Mouse (Mus musculus) forebrain, embryonic 11.5 days (tissue): ENCODE measurements at regions not wholly inside any gene's neighbourhood (a gene's known extent, or its start where the extent isn't known, plus 50 kb on each side); places are given as distances from the start of the nearest gene placed in this dataset.

Experiments
- ATAC-seq: fragments of 200-750 bp; cut with Nextera tagmentation; replicated peaks from 2 replicates; pipeline ENCODE4 v1.8.0; 2017; ENCODE audit warnings: moderate TSS enrichment; ENCODE audit not compliant: low FRiP score
- DNase-seq: peaks from one replicate; pipeline ENCODE4 v3.0.0-alpha.2; 2017; ENCODE audit warnings: low spot score
- H3K27ac ChIP-seq: fragments of 300-500 bp; sonication (generic); 2 replicates; pipeline ENCODE4 v1.5.1; 2014; ENCODE audit warnings: low read depth, low read length
- H3K27me3 ChIP-seq: fragments of 300-500 bp; sonication (generic); 2 replicates; pipeline ENCODE4 v1.6.1; 2014; ENCODE audit warnings: mild to moderate bottlenecking, low read length, mixed read lengths; ENCODE audit not compliant: control insufficient read depth, insufficient read depth
- H3K36me3 ChIP-seq: fragments of 300-500 bp; sonication (generic); 2 replicates; pipeline ENCODE4 v1.6.1; 2014; ENCODE audit warnings: mild to moderate bottlenecking, low read length, moderate library complexity, mixed read lengths; ENCODE audit not compliant: control insufficient read depth, insufficient read depth
- H3K4me1 ChIP-seq: fragments of 300-500 bp; sonication (generic); replicated peaks from 2 replicates; pipeline ENCODE4 v1.6.1; 2014; ENCODE audit warnings: low read length, mixed read lengths; ENCODE audit not compliant: control insufficient read depth, insufficient read depth
- H3K4me2 ChIP-seq: fragments of 300-500 bp; sonication (generic); 2 replicates; pipeline ENCODE4 v1.6.1; 2014; ENCODE audit warnings: low read depth, mild to moderate bottlenecking, low read length, moderate library complexity, mixed read lengths; ENCODE audit not compliant: severe bottlenecking
- H3K4me3 ChIP-seq: fragments of 300-500 bp; sonication (generic); 2 replicates; pipeline ENCODE4 v1.5.1; 2014; ENCODE audit warnings: low read depth, low read length
- H3K9ac ChIP-seq: fragments of 300-500 bp; sonication (generic); 2 replicates; pipeline ENCODE4 v1.6.1; 2014; ENCODE audit warnings: low read length
- H3K9me3 ChIP-seq: fragments of 300-500 bp; sonication (generic); 2 replicates; pipeline ENCODE4 v1.6.1; 2016; ENCODE audit warnings: low read length, mixed read lengths; ENCODE audit not compliant: control insufficient read depth
- WGBS: fragments of 180-500 bp; shearing (Covaris S2); extraction: QIAGEN DNeasy Blood & Tissue Kit; methylation state at CpG from one replicate; pipeline ENCODE4 v1.1.7; 2014; 5-methylcytosine and 5-hydroxymethylcytosine counted together

- H3K4me1 ChIP-seq: no peaks in the 10 kb centered on the region
- no peak for DNase-seq
- no peaks in the 10 kb centered on the region for H3K9me3 ChIP-seq
- 81% methylated on average over 4 of the region's 4 CpGs for WGBS
- H3K27ac ChIP-seq: no peak overlapping the region
- no peaks in the 10 kb centered on the region for H3K36me3 ChIP-seq
- H3K4me2 ChIP-seq: no peak overlapping the region
- no peak overlapping the region for H3K4me3 ChIP-seq
- no peak overlapping the region for H3K9ac ChIP-seq
- no peaks in the 10 kb centered on the region for H3K27me3 ChIP-seq
- ATAC-seq: no peak
Measured at GRCm38 (mm10) chr13:101605051-101605450, 163.0 kb downstream of the Pik3r1 start.

- DNase-seq (no peak), ATAC-seq (no peak)
- no peak overlapping the region for H3K4me2 ChIP-seq
- no peaks in the 10 kb centered on the region for H3K27me3 ChIP-seq
- no peaks in the 10 kb centered on the region for H3K4me1 ChIP-seq
- H3K27ac ChIP-seq: no peak overlapping the region
- H3K9ac ChIP-seq: no peak overlapping the region
- no peaks in the 10 kb centered on the region for H3K9me3 ChIP-seq
- H3K4me3 ChIP-seq: no peak overlapping the region
- WGBS: 90% methylated on average over 7 of the region's 7 CpGs
- no peaks in the 10 kb centered on the region for H3K36me3 ChIP-seq
Measured at GRCm38 (mm10) chr13:101598126-101598485, 169.9 kb downstream of the Pik3r1 start.

DNA sequence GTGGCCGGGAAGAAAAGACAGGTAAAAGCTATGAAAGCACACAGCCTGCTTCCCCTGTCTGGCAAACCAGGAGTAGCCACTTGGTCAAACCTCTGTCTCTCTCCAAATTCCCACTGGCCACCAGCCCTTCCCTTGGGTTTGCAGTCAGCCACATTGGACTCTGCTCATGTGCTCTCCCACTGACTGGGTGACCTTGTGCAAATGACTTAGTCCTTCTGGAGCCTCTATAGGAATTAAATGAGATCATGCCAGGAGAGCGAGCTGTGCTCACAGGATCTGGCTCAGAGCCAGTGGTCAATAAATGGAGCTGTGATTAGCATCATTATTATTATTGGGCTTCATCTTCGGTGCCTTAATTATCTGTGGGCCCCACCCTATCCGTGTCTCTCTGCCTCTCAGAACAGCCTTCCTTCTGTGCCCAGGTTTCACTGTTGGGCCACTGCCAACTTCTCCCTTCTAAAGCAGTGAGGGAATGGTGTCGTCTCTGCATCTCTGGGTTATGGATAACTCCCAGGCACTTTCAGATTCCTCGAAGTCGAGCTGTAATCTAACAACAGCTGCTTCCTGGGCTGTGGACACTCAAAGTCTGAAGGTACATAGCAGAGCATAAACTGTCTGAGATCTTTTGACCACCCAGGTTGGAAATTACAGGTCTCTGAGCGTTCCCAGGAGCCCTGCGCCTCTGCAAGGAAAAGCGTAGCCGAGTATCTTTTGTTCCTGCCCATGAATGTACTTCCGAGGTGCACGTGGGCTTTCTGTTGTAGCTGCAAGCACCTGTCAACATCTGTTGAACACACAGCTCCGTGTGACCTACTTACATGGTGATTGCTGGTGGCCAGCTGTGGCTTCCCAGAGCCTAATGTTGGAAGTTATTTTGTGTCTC lies 170.5 kb downstream of the Pik3r1 start:
- 82% methylated on average over 14 of the region's 14 CpGs for WGBS
- Histone ChIP-seq H3K4me2 (no peak overlapping the region), H3K27me3 (no peaks in the 10 kb centered on the region), H3K27ac (no peak overlapping the region), H3K36me3 (no peaks in the 10 kb centered on the region), H3K4me3 (no peak overlapping the region), H3K9ac (no peak overlapping the region), H3K4me1 (no peaks in the 10 kb centered on the region), H3K9me3 (no peaks in the 10 kb centered on the region)
- DNase-seq (no peak), ATAC-seq (no peak)

GRCm38 (mm10) chr13:101594511-101595175 lies 173.4 kb downstream of the Pik3r1 start:
- Histone ChIP-seq H3K9me3 (no peaks in the 10 kb centered on the region), H3K27me3 (no peaks in the 10 kb centered on the region), H3K36me3 (no peaks in the 10 kb centered on the region), H3K4me3 (no peak overlapping the region), H3K9ac (no peak overlapping the region), H3K4me2 (no peak overlapping the region), H3K27ac (no peak overlapping the region), H3K4me1 (no peaks in the 10 kb centered on the region)
- WGBS: 87% methylated on average over 11 of the region's 11 CpGs
- DNase-seq: no peak
- ATAC-seq: no peak

- Histone ChIP-seq H3K27me3 (no peaks in the 10 kb centered on the region), H3K4me2 (no peak overlapping the region), H3K27ac (no peak overlapping the region), H3K4me3 (no peak overlapping the region), H3K36me3 (no peaks in the 10 kb centered on the region), H3K9me3 (no peaks in the 10 kb centered on the region), H3K9ac (no peak overlapping the region), H3K4me1 (no peaks in the 10 kb centered on the region)
- WGBS: 89% methylated on average over 1 of the region's 1 CpGs
- ATAC-seq (no peak), DNase-seq (no peak)
Measured at GRCm38 (mm10) chr13:101592355-101592754, 175.7 kb downstream of the Pik3r1 start.

- no peaks in the 10 kb centered on the region for H3K9me3 ChIP-seq
- H3K4me1 ChIP-seq: no peaks in the 10 kb centered on the region
- no peak overlapping the region for H3K27ac ChIP-seq
- no peak for DNase-seq
- H3K4me2 ChIP-seq: no peak overlapping the region
- H3K4me3 ChIP-seq: no peak overlapping the region
- no peak for ATAC-seq
- no peaks in the 10 kb centered on the region for H3K27me3 ChIP-seq
- 88% methylated on average over 8 of the region's 8 CpGs for WGBS
- no peaks in the 10 kb centered on the region for H3K36me3 ChIP-seq
- no peak overlapping the region for H3K9ac ChIP-seq
Measured at GRCm38 (mm10) chr13:101588905-101589304, 179.1 kb downstream of the Pik3r1 start.

DNA sequence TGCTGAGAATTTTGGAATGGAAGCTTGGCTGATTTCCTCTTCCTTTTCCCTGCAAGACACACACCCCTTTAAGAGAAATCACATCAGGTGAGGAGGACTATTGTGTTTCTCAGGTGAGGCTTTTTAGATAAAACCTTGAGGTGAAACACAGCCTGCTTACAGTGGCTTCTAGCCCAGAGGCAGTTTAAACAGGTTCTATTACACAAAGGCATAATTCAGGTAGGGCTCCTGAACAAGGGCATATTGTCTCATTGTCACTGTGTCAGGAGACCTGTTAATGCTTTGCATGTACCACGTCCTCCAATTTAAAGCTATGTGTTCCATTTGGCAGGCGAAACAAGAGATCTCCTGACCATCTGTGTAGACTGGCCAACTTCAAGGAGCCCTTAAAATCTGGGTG lies 181.2 kb downstream of the Pik3r1 start:
- WGBS: 88% methylated on average over 2 of the region's 2 CpGs
- no peak overlapping the region for H3K4me2 ChIP-seq
- no peak for ATAC-seq
- H3K4me1 ChIP-seq: no peaks in the 10 kb centered on the region
- H3K36me3 ChIP-seq: no peaks in the 10 kb centered on the region
- no peaks in the 10 kb centered on the region for H3K27me3 ChIP-seq
- H3K27ac ChIP-seq: no peak overlapping the region
- no peaks in the 10 kb centered on the region for H3K9me3 ChIP-seq
- no peak for DNase-seq
- H3K9ac ChIP-seq: no peak overlapping the region
- H3K4me3 ChIP-seq: no peak overlapping the region

GRCm38 (mm10) chr13:101576481-101576880 lies 191.5 kb downstream of the Pik3r1 start:
- Histone ChIP-seq H3K9me3 (no peaks in the 10 kb centered on the region), H3K4me2 (no peak overlapping the region), H3K27me3 (no peaks in the 10 kb centered on the region), H3K36me3 (no peaks in the 10 kb centered on the region), H3K4me3 (no peak overlapping the region), H3K27ac (no peak overlapping the region), H3K4me1 (no peaks in the 10 kb centered on the region), H3K9ac (no peak overlapping the region)
- 96% methylated on average over 1 of the region's 1 CpGs for WGBS
- DNase-seq (no peak), ATAC-seq (no peak)
